Mouse (Mus musculus) MEL (cell line): ENCODE measurements around the gene Pi16. TPM values are rescaled to one million over a fixed set of nuclear protein-coding genes. Genes with fewer than 3 reads are reported as not detected.

Experiments
- DNase-seq: peaks from one replicate; pipeline ENCODE4 v3.0.0; 2011; ENCODE audit warnings: low read depth, low spot score
- H3K27ac ChIP-seq: 2 replicates; pipeline ENCODE4 v1.5.1; 2012; ENCODE audit warnings: low read depth, mild to moderate bottlenecking, control low read depth, low read length, moderate library complexity; ENCODE audit not compliant: control insufficient read depth
- H3K27me3 ChIP-seq, 2 experiments: fragments of 150-350 bp in 1 of 2; sonication (generic) in 1 of 2; 2 replicates each; pipeline ENCODE4 v1.6.1; 2012; ENCODE audit warnings: low read length in 2 of 2, mild to moderate bottlenecking in 2 of 2, improper control_type of control experiment in 1 of 2, moderate library complexity in 1 of 2; ENCODE audit not compliant: insufficient read depth in 2 of 2, control insufficient read depth in 1 of 2
- H3K36me3 ChIP-seq, 2 experiments: 2 replicates each; pipeline ENCODE4 v1.6.1; 2012 to 2014; ENCODE audit warnings: low read length in 2 of 2, improper control_type of control experiment in 1 of 2, inconsistent platforms in 1 of 2, mild to moderate bottlenecking in 1 of 2; ENCODE audit not compliant: insufficient read depth in 2 of 2, control insufficient read depth in 1 of 2
- H3K4me1 ChIP-seq, 2 experiments: fragments of 150-350 bp in 1 of 2; sonication (generic) in 1 of 2; 2 replicates each; pipeline ENCODE4 v1.6.1; 2012; ENCODE audit warnings: low read length in 2 of 2, improper control_type of control experiment in 1 of 2, mild to moderate bottlenecking in 1 of 2; ENCODE audit not compliant: insufficient read depth in 2 of 2, control insufficient read depth in 1 of 2
- H3K4me3 ChIP-seq, 2 experiments: fragments of 150-350 bp in 1 of 2; sonication (generic) in 1 of 2; 2 replicates each; pipeline ENCODE4 v1.5.1; 2012; ENCODE audit warnings: low read depth in 2 of 2, low read length in 2 of 2, mild to moderate bottlenecking in 2 of 2, moderate library complexity in 2 of 2, control low read depth in 1 of 2, improper control_type of control experiment in 1 of 2; ENCODE audit not compliant: control insufficient read depth in 1 of 2, insufficient read depth in 1 of 2
- H3K79me2 ChIP-seq: 2 replicates; pipeline ENCODE4 v1.6.1; 2012; ENCODE audit warnings: mild to moderate bottlenecking, low read length, moderate library complexity; ENCODE audit not compliant: control insufficient read depth, poor library complexity, insufficient read depth
- H3K9ac ChIP-seq: 2 replicates; pipeline ENCODE4 v1.6.1; 2012; ENCODE audit warnings: low read depth, mild to moderate bottlenecking, control low read depth, low read length, moderate library complexity; ENCODE audit not compliant: control insufficient read depth, poor library complexity, severe bottlenecking
- H3K9me3 ChIP-seq: fragments of 150-350 bp; sonication (generic); replicated peaks from 2 replicates; pipeline ENCODE4 v1.6.1; 2012; ENCODE audit warnings: mild to moderate bottlenecking, low read length, improper control_type of control experiment, moderate library complexity; ENCODE audit not compliant: insufficient read depth
- CHD1 ChIP-seq: IDR thresholded peaks from 2 replicates; pipeline ENCODE4 v1.6.1; 2012; ENCODE audit warnings: low read depth, mild to moderate bottlenecking, inconsistent platforms, low read length, improper control_type of control experiment
- CHD2 ChIP-seq: IDR thresholded peaks from 2 replicates; pipeline ENCODE4 v1.6.1; 2011; ENCODE audit warnings: low read length, improper control_type of control experiment
- CTCF ChIP-seq, 3 experiments: IDR thresholded peaks in 2 of 3; conservative IDR thresholded peaks in 1 of 3; 2 replicates each; pipeline ENCODE4 v1.5.1; 2011 to 2012; ENCODE audit warnings: low read length in 3 of 3, low read depth in 2 of 3, mild to moderate bottlenecking in 2 of 3, improper control_type of control experiment in 1 of 3, inconsistent platforms in 1 of 3, mixed read lengths in 1 of 3, moderate library complexity in 1 of 3; ENCODE audit not compliant: control insufficient read depth in 1 of 3, insufficient read depth in 1 of 3, poor library complexity in 1 of 3, severe bottlenecking in 1 of 3
- EP300 ChIP-seq, 2 experiments: IDR thresholded peaks; 2 replicates each; pipeline ENCODE4 v1.6.1; 2011; ENCODE audit warnings: improper control_type of control experiment in 2 of 2, low read length in 2 of 2, low read depth in 1 of 2, mild to moderate bottlenecking in 1 of 2
- GATA1 ChIP-seq: IDR thresholded peaks from 2 replicates; pipeline ENCODE4 v1.6.1; 2011; ENCODE audit warnings: low read depth, low read length, improper control_type of control experiment
- MAX ChIP-seq: IDR thresholded peaks from 2 replicates; pipeline ENCODE4 v1.6.1; 2011; ENCODE audit warnings: low read length, improper control_type of control experiment
- MYC ChIP-seq: IDR thresholded peaks from 2 replicates; pipeline ENCODE4 v1.6.1; 2011; ENCODE audit warnings: low read depth, mild to moderate bottlenecking, low read length, improper control_type of control experiment, moderate library complexity
- POLR2A ChIP-seq, 2 experiments: IDR thresholded peaks; 2 replicates each; pipeline ENCODE4 v1.6.1; 2011 to 2012; ENCODE audit warnings: low read length in 2 of 2, mild to moderate bottlenecking in 2 of 2, control low read depth in 1 of 2, improper control_type of control experiment in 1 of 2, low read depth in 1 of 2, moderate library complexity in 1 of 2; ENCODE audit not compliant: control insufficient read depth in 1 of 2, insufficient read depth in 1 of 2, poor library complexity in 1 of 2
- POLR2AphosphoS2 ChIP-seq: IDR thresholded peaks from 2 replicates; pipeline ENCODE4 v1.6.1; 2011; ENCODE audit warnings: low read length, improper control_type of control experiment
- TCF12 ChIP-seq: IDR thresholded peaks from 2 replicates; pipeline ENCODE4 v1.6.1; 2014; ENCODE audit warnings: low read depth, mild to moderate bottlenecking, inconsistent platforms, low read length, improper control_type of control experiment, moderate library complexity
- USF2 ChIP-seq, 2 experiments: IDR thresholded peaks; 2 replicates each; pipeline ENCODE4 v1.6.1; 2011 to 2012; ENCODE audit warnings: improper control_type of control experiment in 2 of 2, low read length in 2 of 2, borderline replicate concordance in 1 of 2, inconsistent platforms in 1 of 2, low read depth in 1 of 2, mild to moderate bottlenecking in 1 of 2; ENCODE audit not compliant: insufficient read depth in 1 of 2
- ZKSCAN1 ChIP-seq: IDR thresholded peaks from 2 replicates; pipeline ENCODE4 v1.6.1; 2012; ENCODE audit warnings: low read depth, mild to moderate bottlenecking, inconsistent platforms, low read length, improper control_type of control experiment, moderate library complexity
- ZMIZ1 ChIP-seq: IDR thresholded peaks from 2 replicates; pipeline ENCODE4 v1.6.1; 2012; ENCODE audit warnings: low read depth, mild to moderate bottlenecking, inconsistent platforms, low read length, improper control_type of control experiment, moderate library complexity
- ZNF384 ChIP-seq: IDR thresholded peaks from 2 replicates; pipeline ENCODE4 v1.6.1; 2012; ENCODE audit warnings: low read depth, mild to moderate bottlenecking, inconsistent platforms, low read length, improper control_type of control experiment
- polyA plus RNA-seq, 2 experiments: library from polyadenylated mRNA; stranded (reverse) in 1 of 2; unstranded in 1 of 2; fragments of >175 nt in 1 of 2; fragments of >200 nt in 1 of 2; gene quantifications; 2 replicates each; pipeline versions ENCODE4 v1.2.1 to v1.2.4; 2012; ENCODE audit warnings: low replicate concordance in 2 of 2, low read depth in 1 of 2; ENCODE audit not compliant: insufficient read length in 2 of 2, insufficient read depth in 1 of 2, missing spikeins in 1 of 2
- total RNA-seq: library from RNA; depleted of rRNA; stranded (reverse); fragments of 300-350 nt; gene quantifications from 2 replicates; pipeline ENCODE4 v1.2.3, GENCODE M21; 2012

Pi16 gene
- total and polyA plus RNA-seq, 3 experiments, result 0.08 to 0.42 TPM; not detected in 1

DNA sequence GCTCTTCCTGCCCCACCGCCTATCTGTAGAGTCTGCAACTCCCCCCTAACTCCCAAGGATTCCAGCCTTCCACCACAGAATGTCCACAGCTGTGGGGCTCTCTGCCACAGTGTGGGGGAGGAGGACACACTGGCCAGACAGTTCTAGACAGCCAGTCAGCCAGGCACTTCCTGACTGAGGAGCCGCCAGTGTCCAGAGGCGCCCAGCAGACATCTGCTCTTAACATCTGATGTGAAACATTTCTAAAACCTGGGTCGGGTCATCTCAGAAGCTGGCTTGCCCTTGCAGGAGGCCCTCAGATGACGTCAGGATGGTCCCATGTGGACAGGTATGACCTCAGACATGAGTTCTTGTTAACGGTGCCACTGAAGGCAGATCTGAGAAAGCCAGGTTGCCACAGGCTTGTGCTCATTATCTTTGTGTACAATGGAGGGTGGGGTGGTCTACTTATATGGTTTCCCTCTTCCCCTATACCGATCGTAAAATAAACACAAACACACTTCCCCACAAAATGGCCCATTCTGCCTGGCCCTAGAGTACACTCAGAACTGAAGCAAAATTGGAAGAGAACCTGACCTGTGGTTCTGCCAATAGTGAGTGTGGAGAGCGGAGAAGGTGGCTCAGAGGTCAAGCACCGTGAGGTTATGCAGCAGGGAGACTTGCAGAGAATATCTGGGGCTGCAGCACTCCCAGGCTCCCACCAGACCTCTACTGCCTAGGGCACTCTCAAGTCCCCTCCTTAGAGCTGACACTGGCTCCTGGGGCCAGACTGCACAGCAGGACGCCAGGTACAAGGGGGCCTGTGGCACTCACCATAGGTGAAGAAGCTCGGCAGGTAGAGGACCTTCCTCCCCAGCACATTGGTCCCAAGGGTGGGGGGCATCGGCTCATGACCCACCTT, 24.8 kb downstream of the Pi16 start:
- peaks cover 14% of the 10 kb centered on the region for H3K79me2 ChIP-seq
- peaks cover 0 to 9% of the 10 kb centered on the region in 2 experiments; a peak in 2 of 4 replicates for H3K36me3 ChIP-seq
- H3K27me3 ChIP-seq, result no peaks in the 10 kb centered on the region
- TF ChIP-seq POLR2A (IDR thresholded peaks at IDR 0.05; ENCODE audit: control insufficient read depth in 1 of 2, insufficient read depth in 1 of 2, low read depth in 1 of 2, low read length in 2 of 2, poor library complexity in 1 of 2) (no peak), POLR2AphosphoS2 (peak; percentile 18; the same call in 1 of the 2 replicates)
- H3K4me1 ChIP-seq, result peaks cover 2 to 18% of the 10 kb centered on the region in 2 experiments; a peak in 3 of 4 replicates
- no peak overlapping the region for H3K4me3 ChIP-seq
- no peak overlapping the region for H3K9ac ChIP-seq
- H3K9me3 ChIP-seq, result no peaks in the 10 kb centered on the region
- H3K27ac ChIP-seq, result no peak overlapping the region
- DNase-seq, result no peak

DNA sequence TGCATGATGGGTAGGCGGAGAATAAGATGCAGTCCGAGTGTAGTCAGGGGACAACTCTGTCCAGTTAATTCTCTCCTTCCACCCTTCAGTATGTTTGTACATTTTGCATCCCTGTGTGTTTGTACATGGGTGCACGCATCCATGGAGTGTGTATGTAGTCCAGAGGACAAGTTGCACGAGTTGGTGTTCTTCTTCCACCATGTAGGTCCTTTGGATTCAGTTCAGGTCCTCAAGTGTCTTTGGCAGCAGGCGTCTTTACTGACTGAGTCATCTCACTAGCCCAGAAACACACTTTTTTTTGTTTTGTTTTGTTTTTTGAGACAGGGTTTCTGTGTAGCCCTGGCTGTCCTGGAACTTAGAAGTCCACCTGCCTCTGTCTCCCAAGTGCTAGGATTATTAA, 25.8 kb downstream of the Pi16 start:
- no peaks in the 10 kb centered on the region for H3K9me3 ChIP-seq
- no peak overlapping the region for H3K27ac ChIP-seq
- H3K36me3 ChIP-seq, result peaks cover 0 to 9% of the 10 kb centered on the region in 2 experiments; a peak in 2 of 4 replicates
- H3K79me2 ChIP-seq, result peaks cover 19% of the 10 kb centered on the region
- no peak overlapping the region for H3K4me3 ChIP-seq
- H3K9ac ChIP-seq, result no peak overlapping the region
- no peak for TF ChIP-seq MAX
- no peak for TF ChIP-seq ZNF384
- TF ChIP-seq CTCF (IDR thresholded peaks at IDR 0.05 in 2 of 3, conservative IDR thresholded peaks at IDR 0.05 in 1 of 3; ENCODE audit: control insufficient read depth in 1 of 3, insufficient read depth in 1 of 3, low read depth in 2 of 3, low read length in 3 of 3, poor library complexity in 1 of 3, severe bottlenecking in 1 of 3), result no peak
- TF ChIP-seq MYC, result no peak
- TF ChIP-seq CHD2, result no peak
- TF ChIP-seq ZKSCAN1, result no peak
- H3K4me1 ChIP-seq, result peaks cover 2 to 21% of the 10 kb centered on the region in 2 experiments; a peak in 3 of 4 replicates
- peak; percentile 22 for DNase-seq
- no peaks in the 10 kb centered on the region for H3K27me3 ChIP-seq

DNA sequence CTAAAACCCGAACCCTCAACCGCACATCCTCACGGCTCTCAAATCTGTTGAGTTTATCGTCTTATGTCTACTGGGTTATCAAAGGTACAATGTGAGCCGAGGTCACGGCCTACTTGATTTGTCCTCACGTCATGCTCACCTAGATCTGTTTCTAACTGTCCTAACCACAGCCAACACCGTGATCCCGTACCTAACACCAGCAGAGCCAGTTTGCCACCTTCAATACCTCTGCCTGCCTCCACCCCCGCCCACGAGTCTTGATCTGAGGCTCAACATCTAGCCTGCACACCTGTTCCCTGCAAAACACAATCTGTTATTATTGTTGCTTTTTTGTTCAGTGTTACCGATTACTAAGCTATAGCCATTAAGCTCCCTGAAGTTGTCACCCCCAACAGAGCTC, 27.8 kb downstream of the Pi16 start:
- no peak overlapping the region for H3K27ac ChIP-seq
- TF ChIP-seq USF2 (IDR thresholded peaks at IDR 0.05; ENCODE audit: borderline replicate concordance in 1 of 2, insufficient read depth in 1 of 2, low read depth in 1 of 2, low read length in 2 of 2), result no peak
- TF ChIP-seq ZNF384, result no peak
- TF ChIP-seq CTCF (IDR thresholded peaks at IDR 0.05 in 2 of 3, conservative IDR thresholded peaks at IDR 0.05 in 1 of 3; ENCODE audit: control insufficient read depth in 1 of 3, insufficient read depth in 1 of 3, low read depth in 2 of 3, low read length in 3 of 3, poor library complexity in 1 of 3, severe bottlenecking in 1 of 3), result no peak
- no peak for TF ChIP-seq EP300 (IDR thresholded peaks at IDR 0.05; ENCODE audit: low read depth in 1 of 2, low read length in 2 of 2)
- TF ChIP-seq GATA1, result no peak
- TF ChIP-seq TCF12, result no peak
- no peak for TF ChIP-seq CHD1
- no peak for TF ChIP-seq MYC
- TF ChIP-seq ZMIZ1, result no peak
- H3K4me3 ChIP-seq, result no peak overlapping the region
- no peak for DNase-seq
- peaks cover 0 to 9% of the 10 kb centered on the region in 2 experiments; a peak in 2 of 4 replicates for H3K36me3 ChIP-seq
- peaks cover 2 to 22% of the 10 kb centered on the region in 2 experiments; a peak in 3 of 4 replicates for H3K4me1 ChIP-seq
- H3K9me3 ChIP-seq, result no peaks in the 10 kb centered on the region
- H3K9ac ChIP-seq, result no peak overlapping the region
- peaks cover 19% of the 10 kb centered on the region for H3K79me2 ChIP-seq
- H3K27me3 ChIP-seq, result no peaks in the 10 kb centered on the region
